Mouse (Mus musculus): ENCODE measurements around the gene Jade1. TPM values are rescaled to one million over a fixed set of nuclear protein-coding genes. Genes with fewer than 3 reads are reported as not detected.

The Jade1 gene
- 10 to 100 TPM; 26.0 to 31.1 TPM for total RNA-seq (2021)
- long read RNA-seq, experiment 1, full-length matches to known transcripts: 14 of 27 reads
- long read RNA-seq, experiment 1, partial matches to known transcripts: 4 of 27 reads
- long read RNA-seq, experiment 1, other reads (novel, unspliced or antisense): 9 of 27 reads
- long read RNA-seq, experiment 2, full-length matches to known transcripts: 7 of 19 reads
- long read RNA-seq, experiment 2, partial matches to known transcripts: 6 of 19 reads
- long read RNA-seq, experiment 2, other reads (novel, unspliced or antisense): 6 of 19 reads

- no peak for DNase-seq
Measured at GRCm38 (mm10) chr3:41555491-41556381, at the start of gene Jade1. Gene Jade1, plus strand, starts transcription at chr3:41555731.

GRCm38 (mm10) chr3:41509441-41509840, 46.1 kb upstream of the Jade1 start:
- DNase-seq: peak; percentile 53

- no peak for DNase-seq
Measured at GRCm38 (mm10) chr3:41510191-41510590, 45.3 kb upstream of the Jade1 start.

GRCm38 (mm10) chr3:41510750-41511149, 44.8 kb upstream of the Jade1 start:
- no peak for DNase-seq

GRCm38 (mm10) chr3:41514003-41514402, 41.5 kb upstream of the Jade1 start:
- DNase-seq: no peak

GRCm38 (mm10) chr3:41514683-41515305, 40.7 kb upstream of the Jade1 start:
- DNase-seq: no peak

- no peak for DNase-seq
Measured at GRCm38 (mm10) chr3:41516961-41517518, 38.5 kb upstream of the Jade1 start.

- DNase-seq: no peak
Measured at GRCm38 (mm10) chr3:41520925-41521324, 34.6 kb upstream of the Jade1 start.

- no peak for DNase-seq
Measured at GRCm38 (mm10) chr3:41521733-41522132, 33.8 kb upstream of the Jade1 start.

GRCm38 (mm10) chr3:41522226-41523005, 33.1 kb upstream of the Jade1 start:
- no peak for DNase-seq

- no peak for DNase-seq
Measured at GRCm38 (mm10) chr3:41523006-41523375, 32.5 kb upstream of the Jade1 start.

- DNase-seq: no peak
Measured at GRCm38 (mm10) chr3:41523460-41523859, 32.1 kb upstream of the Jade1 start.

- DNase-seq: no peak
Measured at GRCm38 (mm10) chr3:41528291-41528969, 27.1 kb upstream of the Jade1 start.

- DNase-seq: no peak
Measured at GRCm38 (mm10) chr3:41530156-41530555, 25.4 kb upstream of the Jade1 start.

GRCm38 (mm10) chr3:41531541-41531940, 24.0 kb upstream of the Jade1 start:
- DNase-seq: peak; percentile 53

GRCm38 (mm10) chr3:41532109-41532508, 23.4 kb upstream of the Jade1 start:
- DNase-seq: no peak

GRCm38 (mm10) chr3:41533660-41534059, 21.9 kb upstream of the Jade1 start:
- DNase-seq: no peak

- DNase-seq: no peak
Measured at GRCm38 (mm10) chr3:41537957-41538356, 17.6 kb upstream of the Jade1 start.

GRCm38 (mm10) chr3:41541313-41541712, 14.2 kb upstream of the Jade1 start:
- no peak for DNase-seq

GRCm38 (mm10) chr3:41544451-41544850, 11.1 kb upstream of the Jade1 start:
- DNase-seq: peak; percentile 27

GRCm38 (mm10) chr3:41547289-41547688, 8.2 kb upstream of the Jade1 start:
- DNase-seq: no peak
